Mouse (Mus musculus): ENCODE data around the gene Nip7. TPM values are rescaled to one million over a fixed set of nuclear protein-coding genes. Genes with fewer than 3 reads are reported as not detected.
A peak's percentile ranks its signal among the peaks of the same experiment; 100 is the strongest.
"Not testable (repeated sequence)": the region's sequence is repeated elsewhere in the genome, so short reads cannot be mapped to it uniquely, and the experiment has no call there.

The Nip7 gene
- polyA plus RNA-seq, 1 experiment from 2014 or later = 113 TPM

- Histone ChIP-seq H3K4me3 (ENCODE audit: low read depth, low read length) (peak within 1 kb of the TSS; percentile 98), H3K9me3 (replicated peaks; ENCODE audit: control insufficient read depth, low read length) (no peaks in the 10 kb centered on the region), H3K36me3 (replicated peaks; ENCODE audit: control insufficient read depth, insufficient read depth, low read depth, low read length) (no peaks in the 10 kb centered on the region), H3K27me3 (ENCODE audit: control insufficient read depth, insufficient read depth, low read length) (no peaks in the 10 kb centered on the region), H3K4me2 (ENCODE audit: low read depth, low read length) (peak within 1 kb of the TSS; percentile 79), H3K4me1 (ENCODE audit: control insufficient read depth, insufficient read depth, low read length) (0 out of 2 replicates have a peak, but pooled peaks cover 2% of the 10 kb centered on the region), H3K9ac (replicated peaks; ENCODE audit: low read length) (peak within 1 kb of the TSS; percentile 92), H3K27ac (replicated peaks; ENCODE audit: low read depth, low read length) (peak within 1 kb of the TSS; percentile 62)
- peak; percentile 92 for ATAC-seq (replicated peaks; ENCODE audit: insufficient number of reproducible peaks, low FRiP score, low TSS enrichment, low read depth)
- 4% methylated on average over 66 of the region's 66 CpGs for WGBS
- DNase-seq (ENCODE audit: low spot score) = peak; percentile 95
These were observed 25.8 kb upstream of the Nip7 start, which contains the start of gene Vps4a for GRCm38 (mm10) chr8:107030650-107031576. Gene Vps4a (plus strand): TSS chr8:107031222.

GRCm38 (mm10) chr8:107031577-107032090, 25.0 kb upstream of the Nip7 start:
- Histone ChIP-seq H3K27me3 (ENCODE audit: control insufficient read depth, insufficient read depth, low read length) (no peaks in the 10 kb centered on the region), H3K4me3 (ENCODE audit: low read depth, low read length) (peak overlapping the region; percentile 98), H3K4me1 (ENCODE audit: control insufficient read depth, insufficient read depth, low read length) (0 out of 2 replicates have a peak, but pooled peaks cover 2% of the 10 kb centered on the region), H3K36me3 (replicated peaks; ENCODE audit: control insufficient read depth, insufficient read depth, low read depth, low read length) (no peaks in the 10 kb centered on the region), H3K27ac (replicated peaks; ENCODE audit: low read depth, low read length) (peak overlapping the region; percentile 62), H3K9me3 (replicated peaks; ENCODE audit: control insufficient read depth, low read length) (no peaks in the 10 kb centered on the region), H3K9ac (replicated peaks; ENCODE audit: low read length) (peak overlapping the region; percentile 92), H3K4me2 (ENCODE audit: low read depth, low read length) (peak overlapping the region; percentile 79)
- ATAC-seq (replicated peaks; ENCODE audit: insufficient number of reproducible peaks, low FRiP score, low TSS enrichment, low read depth) (no peak), DNase-seq (ENCODE audit: low spot score) (peak; percentile 7)
- 0% methylated on average over 35 of the region's 40 CpGs for WGBS

- H3K27ac ChIP-seq (replicated peaks; ENCODE audit: low read depth, low read length); H3K4me1 ChIP-seq (ENCODE audit: control insufficient read depth, insufficient read depth, low read length); H3K27me3 ChIP-seq (ENCODE audit: control insufficient read depth, insufficient read depth, low read length); H3K9ac ChIP-seq (replicated peaks; ENCODE audit: low read length); ATAC-seq (replicated peaks; ENCODE audit: insufficient number of reproducible peaks, low FRiP score, low TSS enrichment, low read depth); H3K36me3 ChIP-seq (replicated peaks; ENCODE audit: control insufficient read depth, insufficient read depth, low read depth, low read length); H3K9me3 ChIP-seq (replicated peaks; ENCODE audit: control insufficient read depth, low read length); H3K4me2 ChIP-seq (ENCODE audit: low read depth, low read length); H3K4me3 ChIP-seq (ENCODE audit: low read depth, low read length); DNase-seq (ENCODE audit: low spot score): not testable (repeated sequence)
- WGBS = 89% methylated on average over 2 of the region's 2 CpGs
These were observed 23.1 kb upstream of the Nip7 start for GRCm38 (mm10) chr8:107033609-107034008.

GRCm38 (mm10) chr8:107035641-107036040, 21.0 kb upstream of the Nip7 start:
- H3K9ac ChIP-seq (replicated peaks; ENCODE audit: low read length) = no peak overlapping the region
- no peak for DNase-seq (ENCODE audit: low spot score)
- 0 out of 2 replicates have a peak, but pooled peaks cover 2% of the 10 kb centered on the region for H3K4me1 ChIP-seq (ENCODE audit: control insufficient read depth, insufficient read depth, low read length)
- H3K4me2 ChIP-seq (ENCODE audit: low read depth, low read length) = no peak overlapping the region
- 91% methylated on average over 3 of the region's 3 CpGs for WGBS
- no peak overlapping the region for H3K4me3 ChIP-seq (ENCODE audit: low read depth, low read length)
- no peak for ATAC-seq (replicated peaks; ENCODE audit: insufficient number of reproducible peaks, low FRiP score, low TSS enrichment, low read depth)
- no peak overlapping the region for H3K27ac ChIP-seq (replicated peaks; ENCODE audit: low read depth, low read length)
- H3K27me3 ChIP-seq (ENCODE audit: control insufficient read depth, insufficient read depth, low read length) = no peaks in the 10 kb centered on the region
- H3K36me3 ChIP-seq (replicated peaks; ENCODE audit: control insufficient read depth, insufficient read depth, low read depth, low read length) = no peaks in the 10 kb centered on the region; the same call in 1 of the 2 replicates
- no peaks in the 10 kb centered on the region for H3K9me3 ChIP-seq (replicated peaks; ENCODE audit: control insufficient read depth, low read length)

- H3K27ac ChIP-seq (replicated peaks; ENCODE audit: low read depth, low read length) = no peak overlapping the region
- 0 out of 2 replicates have a peak, but pooled peaks cover 2% of the 10 kb centered on the region for H3K4me1 ChIP-seq (ENCODE audit: control insufficient read depth, insufficient read depth, low read length)
- no peaks in the 10 kb centered on the region; the same call in 1 of the 2 replicates for H3K36me3 ChIP-seq (replicated peaks; ENCODE audit: control insufficient read depth, insufficient read depth, low read depth, low read length)
- no peaks in the 10 kb centered on the region for H3K27me3 ChIP-seq (ENCODE audit: control insufficient read depth, insufficient read depth, low read length)
- H3K9me3 ChIP-seq (replicated peaks; ENCODE audit: control insufficient read depth, low read length) = no peaks in the 10 kb centered on the region
- no peak for DNase-seq (ENCODE audit: low spot score)
- no peak overlapping the region for H3K4me3 ChIP-seq (ENCODE audit: low read depth, low read length)
- 94% methylated on average over 8 of the region's 8 CpGs for WGBS
- ATAC-seq (replicated peaks; ENCODE audit: insufficient number of reproducible peaks, low FRiP score, low TSS enrichment, low read depth) = no peak
- H3K4me2 ChIP-seq (ENCODE audit: low read depth, low read length) = no peak overlapping the region
- H3K9ac ChIP-seq (replicated peaks; ENCODE audit: low read length) = no peak overlapping the region
These were observed 20.1 kb upstream of the Nip7 start for GRCm38 (mm10) chr8:107036626-107037025.

- 88% methylated on average over 7 of the region's 7 CpGs for WGBS
- no peak for ATAC-seq (replicated peaks; ENCODE audit: insufficient number of reproducible peaks, low FRiP score, low TSS enrichment, low read depth)
- no peak for DNase-seq (ENCODE audit: low spot score)
These were observed 16.0 kb upstream of the Nip7 start for GRCm38 (mm10) chr8:107040632-107041031.

GRCm38 (mm10) chr8:107045478-107045877, 11.2 kb upstream of the Nip7 start:
- Histone ChIP-seq H3K9ac (replicated peaks; ENCODE audit: low read length) (no peak overlapping the region), H3K27me3 (ENCODE audit: control insufficient read depth, insufficient read depth, low read length) (no peaks in the 10 kb centered on the region), H3K4me3 (ENCODE audit: low read depth, low read length) (no peak overlapping the region), H3K4me1 (ENCODE audit: control insufficient read depth, insufficient read depth, low read length) (no peaks in the 10 kb centered on the region), H3K27ac (replicated peaks; ENCODE audit: low read depth, low read length) (no peak overlapping the region), H3K36me3 (replicated peaks; ENCODE audit: control insufficient read depth, insufficient read depth, low read depth, low read length) (peaks cover 11% of the 10 kb centered on the region), H3K4me2 (ENCODE audit: low read depth, low read length) (no peak overlapping the region), H3K9me3 (replicated peaks; ENCODE audit: control insufficient read depth, low read length) (no peaks in the 10 kb centered on the region)
- DNase-seq (ENCODE audit: low spot score) (no peak), ATAC-seq (replicated peaks; ENCODE audit: insufficient number of reproducible peaks, low FRiP score, low TSS enrichment, low read depth) (no peak)
- WGBS = 91% methylated on average over 6 of the region's 6 CpGs

More at GRCm38 (mm10) chr8:107040632-107041031, 16.0 kb upstream of the Nip7 start:
- H3K9me3 ChIP-seq (replicated peaks; ENCODE audit: control insufficient read depth, low read length) = no peaks in the 10 kb centered on the region
- H3K27me3 ChIP-seq (ENCODE audit: control insufficient read depth, insufficient read depth, low read length) = no peaks in the 10 kb centered on the region
- no peak overlapping the region for H3K27ac ChIP-seq (replicated peaks; ENCODE audit: low read depth, low read length)
- H3K9ac ChIP-seq (replicated peaks; ENCODE audit: low read length) = no peak overlapping the region
- H3K4me1 ChIP-seq (ENCODE audit: control insufficient read depth, insufficient read depth, low read length) = no peaks in the 10 kb centered on the region
- H3K4me3 ChIP-seq (ENCODE audit: low read depth, low read length) = no peak overlapping the region
- H3K4me2 ChIP-seq (ENCODE audit: low read depth, low read length) = no peak overlapping the region
- H3K36me3 ChIP-seq (replicated peaks; ENCODE audit: control insufficient read depth, insufficient read depth, low read depth, low read length) = peaks cover 6% of the 10 kb centered on the region

GRCm38 (mm10) chr8:107046976-107047375, 9.7 kb upstream of the Nip7 start:
- Histone ChIP-seq H3K9me3 (replicated peaks; ENCODE audit: control insufficient read depth, low read length) (no peaks in the 10 kb centered on the region), H3K4me1 (ENCODE audit: control insufficient read depth, insufficient read depth, low read length) (no peaks in the 10 kb centered on the region), H3K9ac (replicated peaks; ENCODE audit: low read length) (no peak overlapping the region), H3K4me2 (ENCODE audit: low read depth, low read length) (no peak overlapping the region), H3K4me3 (ENCODE audit: low read depth, low read length) (no peak overlapping the region), H3K27ac (replicated peaks; ENCODE audit: low read depth, low read length) (no peak overlapping the region), H3K27me3 (ENCODE audit: control insufficient read depth, insufficient read depth, low read length) (no peaks in the 10 kb centered on the region), H3K36me3 (replicated peaks; ENCODE audit: control insufficient read depth, insufficient read depth, low read depth, low read length) (peaks cover 13% of the 10 kb centered on the region)
- ATAC-seq (replicated peaks; ENCODE audit: insufficient number of reproducible peaks, low FRiP score, low TSS enrichment, low read depth) (no peak), DNase-seq (ENCODE audit: low spot score) (no peak)
- 90% methylated on average over 5 of the region's 5 CpGs for WGBS

All from embryonic facial prominence, embryonic 11.5 days (tissue).